Mouse (Mus musculus) thymus, adult 2 months (tissue): ENCODE measurements around the gene Sept11. TPM values are rescaled to one million over a fixed set of nuclear protein-coding genes. Genes with fewer than 3 reads are reported as not detected.

Experiments
- DNase-seq: peaks from one replicate; pipeline ENCODE4 v3.0.0; 2021
- H3K27ac ChIP-seq: fragments of 200-500 bp; 2 replicates; pipeline ENCODE4 v1.5.1; 2012; ENCODE audit warnings: low read length, control low read depth; ENCODE audit not compliant: control insufficient read depth, insufficient read depth
- H3K27me3 ChIP-seq: fragments of 200-500 bp; 2 replicates; pipeline ENCODE4 v1.6.1; 2012; ENCODE audit warnings: mild to moderate bottlenecking, low read length, moderate library complexity, mixed read lengths; ENCODE audit not compliant: control insufficient read depth, insufficient read depth
- H3K36me3 ChIP-seq: fragments of 200-500 bp; 2 replicates; pipeline ENCODE4 v1.6.1; 2012; ENCODE audit warnings: mild to moderate bottlenecking, low read length, moderate library complexity; ENCODE audit not compliant: control insufficient read depth, insufficient read depth
- H3K4me1 ChIP-seq: fragments of 200-500 bp; replicated peaks from 2 replicates; pipeline ENCODE4 v1.6.1; 2012; ENCODE audit warnings: low read length; ENCODE audit not compliant: control insufficient read depth, insufficient read depth
- H3K4me3 ChIP-seq: fragments of 200-500 bp; 2 replicates; pipeline ENCODE4 v1.5.1; 2012; ENCODE audit warnings: mild to moderate bottlenecking, low read length, control low read depth, moderate library complexity; ENCODE audit not compliant: control insufficient read depth, insufficient read depth
- CTCF ChIP-seq: fragments of 200-500 bp; IDR thresholded peaks from 2 replicates; pipeline ENCODE4 v1.5.1; 2012; ENCODE audit warnings: mild to moderate bottlenecking, control low read depth, low read length, moderate library complexity, borderline replicate concordance; ENCODE audit not compliant: control insufficient read depth, poor library complexity, insufficient read depth; ENCODE audit errors: extremely low read depth
- POLR2A ChIP-seq: fragments of 200-500 bp; IDR thresholded peaks from 2 replicates; pipeline ENCODE4 v1.6.1; 2012; ENCODE audit warnings: mild to moderate bottlenecking, low read length, control low read depth, moderate library complexity; ENCODE audit not compliant: control insufficient read depth, poor library complexity, insufficient read depth; ENCODE audit errors: extremely low read depth
- WGBS: fragments of 180-500 bp; shearing (Covaris S2); methylation state at CpG from one replicate; pipeline ENCODE4 v1.1.7; 2018; 5-methylcytosine and 5-hydroxymethylcytosine counted together
- polyA plus RNA-seq: library from polyadenylated mRNA; depleted of rRNA; stranded (reverse); fragments of >200 nt; gene quantifications from 2 replicates; pipeline ENCODE4 v1.2.3, GENCODE M21; 2012

The Sept11 gene
- polyA plus RNA-seq, 1 experiment: 39.0 TPM

GRCm38 (mm10) chr5:93048481-93049240, 44.6 kb upstream of the Sept11 start:
- peaks cover 7% of the 10 kb centered on the region; the same call in 1 of the 2 replicates for H3K27me3 ChIP-seq
- TF ChIP-seq CTCF (no peak), POLR2A (no peak)
- DNase-seq: no peak
- H3K27ac ChIP-seq: no peak overlapping the region
- no peaks in the 10 kb centered on the region for H3K4me1 ChIP-seq
- H3K36me3 ChIP-seq: no peaks in the 10 kb centered on the region
- no peak overlapping the region for H3K4me3 ChIP-seq
- 72% methylated on average over 13 of the region's 13 CpGs for WGBS

DNA sequence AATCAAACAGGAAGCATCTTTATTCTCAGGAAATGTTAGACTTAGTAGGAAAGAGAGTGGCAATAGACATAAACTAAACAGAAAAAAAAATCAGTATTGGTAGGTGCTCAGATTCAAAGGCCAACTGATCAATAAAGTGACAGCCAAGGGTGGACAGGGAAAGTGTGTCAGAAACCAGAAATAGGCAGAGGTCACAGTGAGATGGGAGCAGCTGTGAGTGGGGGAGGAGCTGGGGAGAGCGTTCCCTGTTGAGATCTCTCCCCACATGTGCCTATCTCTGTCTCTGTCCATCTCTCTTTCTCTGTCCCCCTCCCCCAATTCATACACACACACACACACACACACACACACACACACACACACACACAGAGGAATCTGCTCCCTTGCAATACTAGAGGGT, 43.3 kb upstream of the Sept11 start:
- no CpG with 5 or more reads among the region's 1 CpGs for WGBS
- Histone ChIP-seq H3K4me1 (no peaks in the 10 kb centered on the region), H3K36me3 (no peaks in the 10 kb centered on the region), H3K27me3 (no peaks in the 10 kb centered on the region; the same call in 1 of the 2 replicates), H3K27ac (no peak overlapping the region), H3K4me3 (no peak overlapping the region)
- TF ChIP-seq POLR2A: no peak
- no peak for TF ChIP-seq CTCF
- no peak for DNase-seq

DNA sequence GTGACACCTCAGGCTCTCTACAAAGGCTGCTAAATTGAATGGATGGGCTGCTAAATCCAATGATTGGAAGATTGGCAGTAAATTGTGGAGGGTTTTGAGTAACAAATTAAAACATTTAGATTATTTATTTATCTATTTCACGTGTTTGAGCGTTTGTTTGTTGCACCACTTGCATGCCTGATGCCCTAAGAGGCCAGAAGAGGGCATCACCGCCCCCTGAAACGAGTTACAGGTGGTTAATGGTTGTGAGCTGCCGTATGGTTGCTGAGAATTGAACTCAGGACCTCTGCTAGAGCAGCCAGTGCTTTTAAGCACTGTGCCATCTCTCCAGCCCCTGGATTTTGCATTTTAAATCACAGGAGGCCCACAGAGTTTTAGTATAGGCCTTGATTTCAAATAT, 42.2 kb upstream of the Sept11 start:
- no peaks in the 10 kb centered on the region for H3K36me3 ChIP-seq
- no peak overlapping the region for H3K4me3 ChIP-seq
- WGBS: 73% methylated on average over 5 of the region's 5 CpGs
- no peaks in the 10 kb centered on the region for H3K27me3 ChIP-seq
- no peak for DNase-seq
- no peaks in the 10 kb centered on the region for H3K4me1 ChIP-seq
- H3K27ac ChIP-seq: no peak overlapping the region
- TF ChIP-seq CTCF (no peak), POLR2A (no peak)

- WGBS: 69% methylated on average over 9 of the region's 9 CpGs
- no peak overlapping the region for H3K4me3 ChIP-seq
- no peak overlapping the region for H3K27ac ChIP-seq
- no peaks in the 10 kb centered on the region for H3K36me3 ChIP-seq
- H3K4me1 ChIP-seq: no peaks in the 10 kb centered on the region
- DNase-seq: no peak
- no peaks in the 10 kb centered on the region for H3K27me3 ChIP-seq
- TF ChIP-seq POLR2A: no peak
- no peak for TF ChIP-seq CTCF
Observed at GRCm38 (mm10) chr5:93051951-93052350, 41.3 kb upstream of the Sept11 start.

DNA sequence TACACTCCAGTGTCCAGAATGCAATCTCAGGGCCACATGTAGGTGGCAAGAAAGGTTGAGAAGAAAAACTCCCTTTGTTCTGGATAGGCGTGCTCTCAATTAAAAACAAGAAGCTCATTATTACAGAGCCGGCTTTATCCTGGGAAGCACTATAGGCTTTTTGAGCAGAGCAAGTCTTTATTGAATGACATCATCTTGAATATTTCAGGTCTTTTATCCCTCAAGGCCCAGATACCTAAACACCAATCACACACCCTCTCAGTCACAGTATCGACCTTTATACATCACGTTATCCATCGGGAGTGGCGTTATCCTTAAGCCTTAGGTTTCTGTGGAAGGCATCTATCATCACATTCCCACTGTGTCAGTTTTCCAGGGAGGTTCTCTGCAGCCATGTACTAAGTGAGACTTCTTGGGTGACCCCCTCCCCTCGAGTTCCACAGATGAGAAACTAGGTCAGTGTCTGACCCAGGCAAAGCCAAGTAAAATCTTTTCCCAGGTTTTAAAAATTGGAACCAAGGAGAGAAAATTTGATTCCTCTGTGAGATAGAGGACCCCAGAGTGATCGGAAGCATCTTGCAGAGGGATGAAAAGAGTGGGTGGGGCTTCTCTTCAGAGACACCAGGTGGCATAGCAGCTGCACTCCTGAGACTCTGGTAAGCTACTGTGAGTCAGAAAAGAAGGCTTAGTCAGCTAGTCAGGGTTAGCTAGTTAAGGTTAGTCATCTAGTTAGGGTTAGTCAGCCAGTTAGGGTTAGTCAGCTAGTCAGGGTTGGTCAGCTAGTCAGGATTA, 39.4 kb upstream of the Sept11 start:
- H3K4me3 ChIP-seq: no peak overlapping the region
- DNase-seq: no peak
- H3K4me1 ChIP-seq: no peaks in the 10 kb centered on the region
- H3K36me3 ChIP-seq: no peaks in the 10 kb centered on the region
- no peaks in the 10 kb centered on the region for H3K27me3 ChIP-seq
- WGBS: 79% methylated on average over 8 of the region's 8 CpGs
- no peak overlapping the region for H3K27ac ChIP-seq
- TF ChIP-seq POLR2A (no peak), CTCF (no peak)

DNA sequence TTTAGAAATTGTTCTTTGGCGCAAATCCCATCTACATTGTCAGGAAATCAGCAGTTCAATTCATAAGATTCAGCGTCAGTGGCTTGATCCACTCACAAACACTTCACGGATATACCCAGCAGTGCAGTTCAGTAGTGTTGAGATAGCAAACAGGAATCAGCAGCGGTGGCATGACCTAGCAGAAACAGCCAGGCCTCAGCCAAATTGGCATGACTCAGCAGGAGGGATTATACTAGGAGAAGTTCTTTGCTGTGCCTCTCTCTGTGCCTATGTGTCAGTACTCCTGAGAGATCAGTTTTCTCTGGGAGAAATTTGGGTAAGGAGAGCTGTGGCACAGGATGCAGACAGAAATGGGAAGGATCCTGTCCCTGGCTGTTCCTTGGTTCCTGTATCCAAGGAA, 32.4 kb upstream of the Sept11 start:
- no peak overlapping the region for H3K4me3 ChIP-seq

More for the DNA sequence above, 32.4 kb upstream of the Sept11 start:
- H3K4me1 ChIP-seq: no peaks in the 10 kb centered on the region
- no peaks in the 10 kb centered on the region for H3K36me3 ChIP-seq
- no peak for DNase-seq
- TF ChIP-seq POLR2A (no peak), CTCF (no peak)
- no peaks in the 10 kb centered on the region for H3K27me3 ChIP-seq
- H3K27ac ChIP-seq: no peak overlapping the region
- 54% methylated on average over 4 of the region's 4 CpGs for WGBS
